Mouse (Mus musculus) cortical plate, adult 2 months (tissue): ENCODE measurements at regions not wholly inside any gene's neighbourhood (a gene's known extent, or its start where the extent isn't known, plus 50 kb on each side); places are given as distances from the start of the nearest gene placed in this dataset.

Experiments used
- CTCF ChIP-seq: fragments of 200-500 bp; IDR thresholded peaks from 2 replicates; pipeline ENCODE4 v1.5.1; 2011; ENCODE audit warnings: mild to moderate bottlenecking, control low read depth, low read length; ENCODE audit not compliant: insufficient read depth; ENCODE audit errors: extremely low read depth
- POLR2A ChIP-seq: fragments of 200-500 bp; IDR thresholded peaks from 2 replicates; pipeline ENCODE4 v1.6.1; 2011; ENCODE audit warnings: mild to moderate bottlenecking, low read length, control low read depth; ENCODE audit not compliant: insufficient read depth; ENCODE audit errors: extremely low read depth

- TF ChIP-seq POLR2A (no peak), CTCF (no peak)
Observed at GRCm38 (mm10) chr12:96509658-96510057, 817.6 kb downstream of the Flrt2 start.
